Mouse (Mus musculus) cortical plate, adult 2 months (tissue): ENCODE data around the gene Cap2.

Experiments used
- CTCF ChIP-seq: fragments of 200-500 bp; IDR thresholded peaks from 2 replicates; pipeline ENCODE4 v1.5.1; 2011; ENCODE audit warnings: mild to moderate bottlenecking, control low read depth, low read length; ENCODE audit not compliant: insufficient read depth; ENCODE audit errors: extremely low read depth
- POLR2A ChIP-seq: fragments of 200-500 bp; IDR thresholded peaks from 2 replicates; pipeline ENCODE4 v1.6.1; 2011; ENCODE audit warnings: mild to moderate bottlenecking, low read length, control low read depth; ENCODE audit not compliant: insufficient read depth; ENCODE audit errors: extremely low read depth

GRCm38 (mm10) chr13:46516183-46516582 lies 14.5 kb downstream of the Cap2 start:
- no peak for TF ChIP-seq POLR2A
- no peak for TF ChIP-seq CTCF
